Mouse (Mus musculus) left cerebral cortex, postnatal 14 days (tissue): ENCODE data around the gene Myl6b. TPM values are rescaled to one million over a fixed set of nuclear protein-coding genes. Genes with fewer than 3 reads are reported as not detected.
"Not testable (repeated sequence)": the region's sequence is repeated elsewhere in the genome, so short reads cannot be mapped to it uniquely, and the experiment has no call there.

Source experiments
- DNase-seq, 2 experiments: peaks; one replicate each; pipeline ENCODE4 v3.0.0; 2021 to 2022; ENCODE audit warnings: low spot score in 2 of 2, mixed read lengths in 1 of 2
- intact Hi-C: fragments of 180-260 bp; cut with DNase I; formaldehyde crosslinking; loops from one replicate; pipeline ENCODE4 v1.15.1; 2025
- total RNA-seq, 2 experiments: library from RNA; stranded (reverse); gene quantifications; 2 replicates each; pipeline ENCODE4 v1.2.3; 2021

Gene Myl6b
- total RNA-seq, 2 experiments from 2014 or later = 19.1 to 21.7 TPM

GRCm38 (mm10) chr10:128496509-128497077 lies 1.9 kb downstream of the Myl6b start:
- intact Hi-C loops = no loop called here
- DNase-seq = no peak

DNA sequence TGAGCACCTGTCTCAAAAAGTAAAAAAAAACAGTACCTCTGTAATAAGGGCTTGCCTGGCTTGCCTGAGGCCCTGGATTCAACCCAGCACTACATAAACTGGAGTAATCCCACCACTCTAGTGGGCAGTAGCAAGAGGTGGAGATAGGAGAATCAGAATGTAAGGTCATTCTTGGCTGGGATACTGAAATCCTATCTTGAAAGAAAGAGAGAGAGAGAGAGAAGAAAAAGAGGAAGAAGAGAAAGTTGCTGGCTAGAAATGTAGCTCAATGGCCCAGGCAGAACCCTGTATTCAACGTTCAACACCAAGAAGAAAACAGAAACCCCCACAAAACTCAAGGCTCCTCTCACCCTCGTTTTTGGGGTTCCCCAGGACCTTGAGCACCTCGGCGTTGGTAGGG lies 2.6 kb downstream of the Myl6b start:
- intact Hi-C loops = no loop called here

DNA sequence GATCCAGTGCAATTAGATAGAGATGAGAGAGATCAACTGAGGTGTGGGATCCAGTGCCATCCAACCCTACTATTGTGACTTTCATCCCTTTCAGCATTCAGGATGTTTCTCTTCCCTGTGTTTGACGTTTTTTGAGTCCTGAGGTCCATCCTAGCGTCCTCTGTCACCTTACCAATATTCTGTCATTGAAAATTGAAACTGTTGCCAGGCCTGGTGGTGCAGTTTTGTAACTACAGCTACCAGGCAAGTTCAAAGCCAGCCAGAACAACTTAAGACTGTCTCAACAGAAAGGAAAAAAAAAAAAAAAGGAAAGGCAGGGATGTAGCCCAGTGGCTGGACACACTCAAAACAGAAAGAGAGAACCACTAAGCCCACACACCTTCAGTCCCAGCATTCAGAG lies 3.2 kb downstream of the Myl6b start:
- intact Hi-C loops = no loop called here
- no peak for DNase-seq

More for the DNA sequence above, 2.6 kb downstream of the Myl6b start:
- no peak for DNase-seq

DNA sequence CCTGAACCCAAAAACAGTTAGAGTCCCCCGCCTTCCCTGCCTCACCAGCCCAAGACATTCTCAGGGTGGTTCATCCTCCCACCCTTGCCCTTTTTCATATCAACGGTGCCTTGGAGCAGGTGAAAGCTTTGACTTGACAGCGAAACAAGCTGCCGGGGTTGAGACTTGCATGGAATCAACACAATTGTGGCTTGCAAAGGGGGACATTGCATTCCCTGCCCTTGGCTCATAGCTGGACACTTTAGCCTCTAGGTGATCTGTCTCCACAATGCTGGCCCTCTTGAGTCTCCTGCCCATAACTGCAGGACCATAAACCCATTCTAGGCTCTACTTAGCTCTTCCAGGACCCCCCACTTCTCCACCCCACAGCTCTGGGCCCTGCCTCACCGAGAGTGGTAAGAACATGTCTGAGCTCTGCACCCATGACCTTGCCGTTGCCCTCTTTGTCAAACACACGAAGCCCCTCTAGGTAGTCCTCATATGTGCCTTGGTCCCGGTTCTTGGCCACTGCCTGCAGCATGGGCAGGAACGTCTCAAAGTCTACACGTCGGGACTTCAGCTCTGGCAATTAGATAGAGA lies 3.7 kb downstream of the Myl6b start:
- intact Hi-C loops = loop anchor here (5.0 kb wide), 1 partner anchor 43 kb away; no protein-coding TSS in a partner anchor
- DNase-seq = no peak

- intact Hi-C loops = loop anchor here (5.0 kb wide), 1 partner anchor 43 kb away; no protein-coding TSS in a partner anchor
- peak; percentile 99 for DNase-seq
These were observed 4.5 kb downstream of the Myl6b start, which contains the start of gene Myl6 for GRCm38 (mm10) chr10:128493695-128494666. Myl6 (minus strand) TSS chr10:128494145.

DNA sequence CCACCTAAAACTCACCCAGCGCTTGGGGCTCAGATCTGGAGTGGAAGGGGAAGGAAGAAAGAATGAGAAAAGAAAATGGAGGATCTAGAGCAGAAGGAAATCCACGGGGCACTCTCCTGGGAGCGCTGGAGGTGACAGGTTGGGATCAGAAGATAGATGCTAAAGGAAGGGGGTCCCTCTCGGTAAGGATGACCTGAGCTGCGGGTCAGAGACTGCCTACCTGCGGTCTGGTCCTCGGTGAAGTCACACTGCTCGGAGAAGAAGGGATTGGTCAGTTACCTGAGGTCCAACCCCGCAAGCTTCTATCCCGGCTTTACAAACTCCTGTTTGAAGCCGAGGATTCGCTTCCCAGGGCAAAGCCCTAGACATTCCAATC lies 5.2 kb downstream of the Myl6b start:
- no peak for DNase-seq
- intact Hi-C loops = loop anchor here (5.0 kb wide), 1 partner anchor 44 kb away; no protein-coding TSS in a partner anchor

- intact Hi-C loops = loop anchor here (5.0 kb wide), 1 partner anchor 45 kb away; no protein-coding TSS in a partner anchor
- peak; percentile 58 to 61 for DNase-seq
These were observed 5.7 kb downstream of the Myl6b start for GRCm38 (mm10) chr10:128492633-128493311.

DNA sequence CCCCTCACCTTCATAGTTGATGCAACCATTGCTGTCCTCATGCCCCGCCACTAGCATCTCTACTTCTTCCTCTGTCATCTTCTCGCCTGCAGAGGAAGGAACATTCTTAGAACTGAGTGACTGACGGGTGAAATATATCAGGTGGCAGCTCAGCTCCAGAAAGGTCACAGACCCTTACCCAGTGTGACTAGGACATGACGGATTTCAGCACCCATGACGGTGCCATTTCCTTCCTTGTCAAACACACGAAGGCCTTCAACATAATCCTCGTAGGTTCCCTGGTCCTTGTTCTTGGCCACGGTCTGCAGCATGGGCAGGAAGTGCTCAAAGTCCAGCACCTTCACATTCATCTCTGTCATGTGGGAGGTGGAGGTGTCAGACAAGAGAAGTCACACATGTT lies 6.4 kb downstream of the Myl6b start:
- intact Hi-C loops = loop anchor here (5.0 kb wide), 1 partner anchor 45 kb away; no protein-coding TSS in a partner anchor
- DNase-seq = not testable (repeated sequence)

DNA sequence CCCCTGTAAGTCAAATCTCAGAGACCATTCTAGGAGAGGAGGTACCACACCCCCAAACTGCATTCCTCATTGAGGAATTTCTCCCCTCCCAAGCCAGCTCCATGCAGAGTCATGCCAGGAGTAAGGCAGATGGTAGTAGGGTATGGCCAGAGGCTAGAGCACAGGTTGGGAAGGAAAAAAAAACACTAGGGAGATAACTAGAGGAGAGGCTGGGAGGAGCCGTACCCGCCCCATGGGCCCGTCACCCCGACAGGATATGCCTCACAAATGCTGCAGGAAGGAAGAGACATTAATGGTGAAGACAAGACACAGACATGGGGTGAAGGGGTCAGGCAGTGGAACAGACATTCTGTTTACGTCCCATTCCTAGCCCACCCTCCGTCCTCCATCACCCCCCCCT lies 7.0 kb downstream of the Myl6b start:
- no peak for DNase-seq
- intact Hi-C loops = loop anchor here (5.0 kb wide), 1 partner anchor 46 kb away; no protein-coding TSS in a partner anchor

DNA sequence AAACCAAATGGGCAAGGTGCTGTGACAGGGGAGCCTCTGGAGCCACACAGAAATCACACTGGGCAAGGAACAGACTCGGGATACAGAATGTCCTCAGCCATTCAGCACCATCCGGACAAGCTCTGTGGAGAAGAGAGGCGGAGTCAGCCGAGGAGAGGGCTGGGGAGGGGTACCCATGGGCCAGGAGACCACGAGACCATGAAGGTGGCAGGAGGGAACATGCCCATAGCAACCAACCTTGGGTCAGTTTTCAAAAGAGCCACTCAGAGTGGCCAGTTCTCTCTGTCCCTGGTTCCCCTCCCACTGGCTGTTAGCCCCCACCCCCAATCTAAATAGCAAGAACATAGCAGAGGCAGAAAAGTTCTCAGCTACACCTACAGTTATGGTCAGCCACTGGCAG lies 7.6 kb downstream of the Myl6b start:
- intact Hi-C loops = loop anchor here (5.0 kb wide), 1 partner anchor 46 kb away; no protein-coding TSS in a partner anchor
- no peak for DNase-seq

GRCm38 (mm10) chr10:128490232-128490631 lies 8.3 kb downstream of the Myl6b start:
- intact Hi-C loops = loop anchor here (5.0 kb wide), 1 partner anchor 47 kb away; no protein-coding TSS in a partner anchor
- DNase-seq = no peak

GRCm38 (mm10) chr10:128489785-128490184 lies 8.7 kb downstream of the Myl6b start:
- intact Hi-C loops = loop anchor here (5.0 kb wide), 1 partner anchor 48 kb away; no protein-coding TSS in a partner anchor
- no peak for DNase-seq

DNA sequence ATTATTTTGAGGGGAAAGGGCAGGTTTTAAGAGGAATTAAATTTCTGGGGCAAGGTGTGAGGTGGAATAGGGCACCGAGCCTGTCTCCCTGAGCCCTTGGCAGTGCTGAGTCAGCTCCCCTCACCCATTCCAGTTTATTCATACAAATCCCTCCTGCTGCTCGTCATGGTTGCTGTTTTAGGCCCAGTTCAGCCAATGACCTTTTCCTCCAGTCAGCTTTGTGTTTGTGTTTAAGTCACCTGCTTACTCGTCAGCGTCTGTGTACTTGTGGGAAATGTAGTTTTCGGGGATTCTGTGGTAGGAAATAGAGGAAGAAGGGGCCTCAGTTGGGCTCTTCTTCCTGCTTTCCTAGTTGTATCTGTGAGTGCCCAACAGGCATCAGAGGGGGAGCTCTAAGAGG lies 9.1 kb downstream of the Myl6b start:
- intact Hi-C loops = no loop called here
- DNase-seq = peak in 1 of 2 experiments; percentile 44

GRCm38 (mm10) chr10:128488776-128489175 lies 9.7 kb downstream of the Myl6b start:
- DNase-seq = no peak
- intact Hi-C loops = no loop called here

DNA sequence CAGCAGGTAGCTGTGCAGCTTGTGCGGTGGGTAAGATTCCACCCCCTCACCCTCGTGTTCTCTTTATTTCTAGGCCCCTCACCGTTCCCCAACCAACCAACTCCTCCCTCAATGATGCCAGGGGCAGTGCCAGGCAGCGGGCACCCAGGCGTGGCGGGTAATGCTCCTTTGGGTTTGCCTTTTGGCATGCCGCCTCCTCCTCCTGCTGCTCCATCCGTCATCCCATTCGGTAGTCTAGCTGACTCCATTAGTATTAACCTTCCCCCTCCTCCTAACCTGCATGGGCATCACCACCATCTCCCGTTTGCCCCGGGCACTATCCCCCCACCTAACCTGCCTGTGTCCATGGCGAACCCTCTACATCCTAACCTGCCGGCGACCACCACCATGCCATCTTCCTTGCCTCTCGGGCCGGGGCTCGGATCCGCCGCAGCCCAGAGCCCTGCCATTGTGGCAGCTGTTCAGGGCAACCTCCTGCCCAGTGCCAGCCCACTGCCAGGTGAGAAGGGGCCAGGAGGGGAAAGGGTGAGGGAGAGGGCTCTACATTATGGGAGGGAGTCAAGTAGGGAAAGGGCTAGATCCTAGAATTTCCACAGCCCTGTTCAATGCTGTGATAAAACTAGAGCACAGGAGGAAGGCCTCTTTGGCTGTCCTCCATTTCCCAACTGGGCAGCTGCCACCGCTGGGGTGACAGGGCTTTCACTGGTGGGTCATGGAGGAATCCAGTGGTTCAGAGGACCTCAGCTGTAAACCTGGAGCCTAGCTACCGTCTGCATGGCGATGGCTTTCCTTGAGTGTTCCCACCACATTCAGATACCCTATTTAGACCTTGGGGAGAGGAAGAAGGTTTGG lies 10.4 kb downstream of the Myl6b start:
- no peak for DNase-seq
- intact Hi-C loops = no loop called here

GRCm38 (mm10) chr10:128486370-128486769 lies 12.1 kb downstream of the Myl6b start:
- no peak for DNase-seq
- intact Hi-C loops = no loop called here

GRCm38 (mm10) chr10:128474366-128474765 lies 24.1 kb downstream of the Myl6b start:
- intact Hi-C loops = no loop called here
- DNase-seq = no peak

DNA sequence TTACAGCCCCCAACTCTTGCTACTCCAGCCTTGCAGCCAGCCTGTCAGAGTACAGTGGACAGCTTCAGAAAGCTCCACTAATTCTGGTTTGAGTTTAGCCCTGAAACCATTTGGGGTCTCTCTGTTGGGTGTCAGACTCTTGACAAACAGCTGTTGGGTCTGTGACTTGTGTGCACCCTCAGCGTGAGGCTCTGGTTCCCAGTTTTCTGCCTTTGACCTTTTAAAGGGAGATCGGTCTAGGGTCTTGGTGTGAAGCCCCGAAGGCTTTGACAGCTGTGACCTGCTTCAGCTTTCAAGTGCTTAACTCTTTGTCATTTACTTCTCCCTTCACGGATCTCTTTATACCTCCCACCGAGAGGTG lies 38.2 kb downstream of the Myl6b start:
- intact Hi-C loops = no loop called here
- no peak for DNase-seq
